Mouse (Mus musculus) heart, adult 2 months (tissue): Measurements from ENCODE around the gene Wdpcp. TPM values are rescaled to one million over a fixed set of nuclear protein-coding genes. Genes with fewer than 3 reads are reported as not detected.

Experiments
- DNase-seq, 2 experiments: peaks; one replicate each; pipeline ENCODE4 v3.0.0; 2021
- H3K27ac ChIP-seq: fragments of 200-600 bp; 2 replicates; pipeline ENCODE4 v1.8.1; 2022
- H3K27me3 ChIP-seq: fragments of 200-500 bp; 2 replicates; pipeline ENCODE4 v1.6.1; 2012; ENCODE audit warnings: mild to moderate bottlenecking, low read length, inconsistent platforms, mixed read lengths; ENCODE audit not compliant: control insufficient read depth, insufficient read depth
- H3K36me3 ChIP-seq: fragments of 200-500 bp; 2 replicates; pipeline ENCODE4 v1.6.1; 2012; ENCODE audit warnings: low read length, inconsistent platforms; ENCODE audit not compliant: control insufficient read depth, insufficient read depth
- H3K4me1 ChIP-seq: fragments of 200-500 bp; 2 replicates; pipeline ENCODE4 v1.6.1; 2011; ENCODE audit warnings: low read length; ENCODE audit not compliant: control insufficient read depth, insufficient read depth
- H3K4me3 ChIP-seq: fragments of 200-600 bp; 2 replicates; pipeline ENCODE4 v1.8.1; 2022
- H3K79me2 ChIP-seq: fragments of 200-500 bp; replicated peaks from 2 replicates; pipeline ENCODE4 v1.6.1; 2012; ENCODE audit warnings: mild to moderate bottlenecking, inconsistent platforms, low read length, moderate library complexity, mixed read lengths; ENCODE audit not compliant: control insufficient read depth, insufficient read depth
- H3K9ac ChIP-seq: fragments of 200-500 bp; 2 replicates; pipeline ENCODE4 v1.6.1; 2012; ENCODE audit warnings: low read depth, mild to moderate bottlenecking, control low read depth, inconsistent platforms, low read length, mixed read lengths
- CTCF ChIP-seq: fragments of 200-600 bp; IDR thresholded peaks from 2 replicates; pipeline ENCODE4 v1.8.1; 2022; ENCODE audit warnings: antibody characterized with exemption, mild to moderate bottlenecking, moderate library complexity
- EP300 ChIP-seq: fragments of 200-500 bp; IDR thresholded peaks from 2 replicates; pipeline ENCODE4 v1.6.1; 2011; ENCODE audit warnings: low read depth, low read length, control low read depth; ENCODE audit not compliant: insufficient read depth
- POLR2A ChIP-seq: fragments of 200-500 bp; IDR thresholded peaks from 2 replicates; pipeline ENCODE4 v1.6.1; 2011; ENCODE audit warnings: mild to moderate bottlenecking, low read depth, low read length, control low read depth; ENCODE audit not compliant: insufficient read depth
- WGBS: fragments of 180-500 bp; shearing (Covaris S2); methylation state at CpG from one replicate; pipeline ENCODE4 v1.1.7; 2018; 5-methylcytosine and 5-hydroxymethylcytosine counted together
- intact Hi-C: fragments of 180-260 bp; cut with DNase I; formaldehyde crosslinking; loops from one replicate; pipeline ENCODE4 v1.15.1; 2025
- polyA plus RNA-seq: library from polyadenylated mRNA; depleted of rRNA; stranded (reverse); fragments of >200 nt; gene quantifications from 2 replicates; pipeline ENCODE4 v1.2.3, GENCODE M21; 2012
- total RNA-seq, 2 experiments: library from RNA; stranded (reverse); gene quantifications; 2 replicates each; pipeline ENCODE4 v1.2.3; 2021

The Wdpcp gene
- total and polyA plus RNA-seq, 3 experiments, result 1.4 to 5.4 (median 4.2) TPM

GRCm38 (mm10) chr11:21688441-21688840 is 116.4 kb downstream of the Wdpcp start:
- Histone ChIP-seq H3K79me2 (no peaks in the 10 kb centered on the region), H3K4me1 (no peaks in the 10 kb centered on the region), H3K4me3 (no peak overlapping the region), H3K27ac (no peak overlapping the region), H3K36me3 (no peaks in the 10 kb centered on the region), H3K9ac (no peak overlapping the region), H3K27me3 (no peaks in the 10 kb centered on the region)
- DNase-seq, result no peak
- intact Hi-C loops, result no loop called here
- TF ChIP-seq EP300, result no peak
- TF ChIP-seq POLR2A, result no peak
- TF ChIP-seq CTCF, result no peak
- 81% methylated on average over 6 of the region's 6 CpGs for WGBS

DNA sequence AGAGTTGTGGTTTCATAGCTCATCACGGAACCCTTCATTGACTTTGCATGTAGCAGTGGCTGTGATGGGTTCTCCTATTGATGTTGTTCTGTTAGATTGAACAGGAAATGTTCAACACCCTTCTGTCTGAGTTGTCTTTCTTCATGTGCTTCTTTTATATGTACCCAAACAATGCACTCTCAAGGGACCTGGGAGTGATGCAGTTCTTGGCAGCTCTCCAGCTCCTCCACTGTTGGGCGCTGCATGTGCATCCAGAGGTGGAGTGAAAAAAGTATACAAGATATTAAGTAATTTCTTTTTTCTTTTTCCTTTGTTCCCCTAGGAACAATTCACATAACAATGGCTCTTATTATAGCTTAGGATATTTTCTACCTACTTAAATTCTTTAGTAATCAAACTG is 118.7 kb downstream of the Wdpcp start:
- 65% methylated on average over 2 of the region's 2 CpGs for WGBS
- Histone ChIP-seq H3K27me3 (no peaks in the 10 kb centered on the region), H3K36me3 (no peaks in the 10 kb centered on the region), H3K4me1 (no peaks in the 10 kb centered on the region), H3K79me2 (no peaks in the 10 kb centered on the region), H3K27ac (no peak overlapping the region), H3K4me3 (no peak overlapping the region), H3K9ac (no peak overlapping the region)
- intact Hi-C loops, result no loop called here
- TF ChIP-seq CTCF, result no peak
- no peak for TF ChIP-seq EP300
- no peak for TF ChIP-seq POLR2A
- no peak for DNase-seq

DNA sequence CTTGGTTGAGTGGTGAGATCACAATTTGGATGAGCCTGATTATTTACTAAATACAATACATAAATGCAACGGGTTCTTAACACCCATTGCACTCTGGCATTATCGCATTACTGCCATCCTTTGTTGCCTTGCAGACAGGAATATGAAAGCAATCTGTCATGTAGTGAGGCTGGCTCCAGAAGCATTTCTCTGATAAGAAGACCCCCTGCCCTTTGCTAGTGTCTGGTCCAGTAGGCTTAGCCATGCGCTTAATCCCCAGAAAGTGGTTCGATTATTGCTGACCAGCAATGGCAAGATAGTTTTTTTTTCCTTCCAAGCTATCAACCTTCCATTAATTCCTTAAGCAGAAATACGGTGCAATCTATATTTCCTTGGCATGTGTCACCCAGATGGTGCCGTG is 122.1 kb downstream of the Wdpcp start:
- no peaks in the 10 kb centered on the region for H3K79me2 ChIP-seq
- no peaks in the 10 kb centered on the region for H3K4me1 ChIP-seq
- no peak overlapping the region for H3K9ac ChIP-seq
- DNase-seq, result no peak
- no peaks in the 10 kb centered on the region for H3K27me3 ChIP-seq
- H3K4me3 ChIP-seq, result no peak overlapping the region
- 70% methylated on average over 6 of the region's 6 CpGs for WGBS
- intact Hi-C loops, result no loop called here
- no peak overlapping the region for H3K27ac ChIP-seq
- H3K36me3 ChIP-seq, result no peaks in the 10 kb centered on the region
- TF ChIP-seq EP300, result no peak
- TF ChIP-seq CTCF, result no peak
- TF ChIP-seq POLR2A, result no peak

DNA sequence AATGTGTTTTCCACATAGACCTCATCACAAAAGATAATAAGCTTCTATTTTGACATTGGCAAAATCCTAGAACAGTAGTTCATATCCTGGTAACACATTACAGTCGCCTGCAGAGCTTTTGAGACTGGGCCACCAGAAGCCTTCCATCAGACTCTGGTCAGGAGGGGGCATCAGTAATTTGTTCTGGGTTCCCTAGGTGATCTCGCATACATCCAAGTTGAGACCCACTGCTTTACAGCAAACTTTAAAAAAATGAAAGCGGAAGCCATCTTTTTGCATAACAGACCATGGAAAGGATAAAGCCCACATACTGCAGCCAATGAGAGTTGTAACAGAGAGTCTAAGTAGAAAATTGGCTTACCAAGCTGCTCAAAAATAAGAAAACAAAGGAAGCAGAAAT is 125.6 kb downstream of the Wdpcp start:
- Histone ChIP-seq H3K27ac (no peak overlapping the region), H3K27me3 (no peaks in the 10 kb centered on the region), H3K36me3 (no peaks in the 10 kb centered on the region), H3K4me3 (no peak overlapping the region), H3K4me1 (no peaks in the 10 kb centered on the region), H3K79me2 (no peaks in the 10 kb centered on the region), H3K9ac (no peak overlapping the region)
- intact Hi-C loops, result no loop called here
- DNase-seq, result no peak
- 85% methylated on average over 3 of the region's 3 CpGs for WGBS
- TF ChIP-seq EP300 (no peak), CTCF (no peak), POLR2A (no peak)

DNA sequence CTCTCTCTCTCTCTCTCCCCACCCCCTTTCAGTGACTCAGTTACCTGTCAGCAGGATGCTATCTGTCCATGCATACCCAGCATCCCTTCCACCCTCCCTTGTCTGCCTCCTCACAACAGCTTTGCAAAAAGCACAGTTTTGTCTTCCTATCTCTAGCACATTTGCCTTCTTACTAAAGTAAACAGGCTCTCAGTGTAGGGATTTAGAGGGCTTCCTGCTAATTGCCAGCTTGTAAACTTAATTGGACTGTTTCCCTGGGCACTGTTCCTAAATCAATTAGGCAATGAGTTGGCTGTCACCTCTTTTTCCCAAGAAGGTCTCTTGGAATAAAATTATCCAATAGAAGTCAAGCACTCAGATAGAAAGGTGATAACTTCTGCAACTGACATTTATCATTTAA is 141.5 kb downstream of the Wdpcp start:
- intact Hi-C loops, result no loop called here
- H3K9ac ChIP-seq, result no peak overlapping the region
- TF ChIP-seq CTCF (no peak), POLR2A (no peak), EP300 (no peak)
- H3K4me1 ChIP-seq, result no peaks in the 10 kb centered on the region
- no peak for DNase-seq
- no peaks in the 10 kb centered on the region for H3K27me3 ChIP-seq
- no peaks in the 10 kb centered on the region for H3K36me3 ChIP-seq
- no peak overlapping the region for H3K4me3 ChIP-seq
- H3K79me2 ChIP-seq, result no peaks in the 10 kb centered on the region
- no peak overlapping the region for H3K27ac ChIP-seq

GRCm38 (mm10) chr11:21714065-21714464 is 142.0 kb downstream of the Wdpcp start:
- Histone ChIP-seq H3K4me3 (no peak overlapping the region), H3K27ac (no peak overlapping the region), H3K36me3 (no peaks in the 10 kb centered on the region), H3K4me1 (no peaks in the 10 kb centered on the region), H3K9ac (no peak overlapping the region), H3K79me2 (no peaks in the 10 kb centered on the region), H3K27me3 (no peaks in the 10 kb centered on the region)
- TF ChIP-seq POLR2A (no peak), CTCF (no peak), EP300 (no peak)
- 98% methylated on average over 1 of the region's 1 CpGs for WGBS
- intact Hi-C loops, result no loop called here
- no peak for DNase-seq

- Histone ChIP-seq H3K9ac (no peak overlapping the region), H3K79me2 (no peaks in the 10 kb centered on the region), H3K4me1 (no peaks in the 10 kb centered on the region), H3K4me3 (no peak overlapping the region), H3K27me3 (no peaks in the 10 kb centered on the region), H3K36me3 (no peaks in the 10 kb centered on the region), H3K27ac (no peak overlapping the region)
- intact Hi-C loops, result no loop called here
- TF ChIP-seq CTCF (no peak), EP300 (no peak), POLR2A (no peak)
- DNase-seq, result no peak
- WGBS, result 40% methylated on average over 1 of the region's 1 CpGs
Measured at GRCm38 (mm10) chr11:21726329-21726728, 154.3 kb downstream of the Wdpcp start.
